Mouse (Mus musculus) liver (tissue): ENCODE data around the gene Dpy19l1.

Experiments used
- DNase-seq: peaks from one replicate; pipeline ENCODE4 v3.0.0-alpha.2; 2020; ENCODE audit warnings: mixed read lengths

Gene Dpy19l1

DNA sequence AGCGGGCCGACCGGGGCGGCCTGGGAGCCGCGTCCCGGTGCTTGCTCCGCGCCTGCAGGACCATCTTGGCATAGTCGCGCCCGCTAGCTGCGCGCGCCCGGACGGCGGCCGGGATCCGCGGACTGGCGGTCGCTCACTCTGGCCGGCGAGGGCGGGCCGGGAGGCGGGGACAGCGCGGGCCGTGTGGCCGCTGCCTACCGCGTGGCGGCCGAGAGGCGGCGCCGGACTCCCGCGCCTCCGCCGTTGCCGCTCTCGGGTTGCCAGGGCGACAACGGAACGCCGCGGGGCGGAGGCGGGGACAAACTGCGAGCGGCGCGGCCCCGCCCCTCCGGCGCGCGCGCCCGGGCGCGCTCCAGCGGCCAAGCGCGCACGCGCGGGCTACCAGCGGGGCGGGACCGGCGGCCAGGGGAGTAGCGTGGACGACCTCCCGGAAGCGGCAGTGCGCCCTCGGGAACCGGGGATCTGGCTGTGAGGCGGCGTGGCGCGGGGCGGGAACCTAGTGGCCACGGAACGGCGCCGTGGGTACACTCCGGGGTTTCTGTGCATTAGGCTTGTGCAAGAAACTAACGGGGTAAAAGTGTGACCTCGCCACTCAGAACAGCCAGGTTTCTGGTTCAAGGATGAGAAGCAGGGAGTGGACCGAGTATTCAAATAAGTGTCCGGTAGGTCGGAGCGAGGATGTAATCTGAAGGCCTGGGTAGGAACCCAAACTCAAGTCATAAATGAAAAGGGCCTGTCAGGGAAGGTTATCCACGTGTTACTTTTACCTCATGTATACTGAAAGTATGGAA is at the start of gene Dpy19l1:
Dpy19l1 (minus strand) TSS at position 74 of the 791 bp plus-strand sequence.
- DNase-seq, result peak; percentile 96

DNA sequence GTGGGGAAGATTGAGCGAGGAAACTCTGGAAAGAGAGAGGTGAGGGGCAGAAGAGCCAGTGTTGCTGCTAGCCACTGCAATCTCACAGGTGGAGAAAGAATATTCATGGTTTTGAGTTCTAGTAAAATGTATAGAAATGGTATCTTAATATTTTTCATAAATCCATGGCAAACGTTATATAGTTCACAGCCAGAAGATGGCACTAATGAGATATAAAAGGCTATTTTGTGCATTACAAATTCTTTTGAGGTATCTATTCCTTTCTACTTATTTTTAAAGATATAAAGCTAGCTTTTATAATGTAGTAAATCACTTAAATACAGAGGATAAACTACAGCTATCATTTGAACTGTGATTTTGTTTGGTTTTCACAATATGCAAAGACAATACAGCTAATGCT is 35.2 kb upstream of the Dpy19l1 start:
- no peak for DNase-seq

DNA sequence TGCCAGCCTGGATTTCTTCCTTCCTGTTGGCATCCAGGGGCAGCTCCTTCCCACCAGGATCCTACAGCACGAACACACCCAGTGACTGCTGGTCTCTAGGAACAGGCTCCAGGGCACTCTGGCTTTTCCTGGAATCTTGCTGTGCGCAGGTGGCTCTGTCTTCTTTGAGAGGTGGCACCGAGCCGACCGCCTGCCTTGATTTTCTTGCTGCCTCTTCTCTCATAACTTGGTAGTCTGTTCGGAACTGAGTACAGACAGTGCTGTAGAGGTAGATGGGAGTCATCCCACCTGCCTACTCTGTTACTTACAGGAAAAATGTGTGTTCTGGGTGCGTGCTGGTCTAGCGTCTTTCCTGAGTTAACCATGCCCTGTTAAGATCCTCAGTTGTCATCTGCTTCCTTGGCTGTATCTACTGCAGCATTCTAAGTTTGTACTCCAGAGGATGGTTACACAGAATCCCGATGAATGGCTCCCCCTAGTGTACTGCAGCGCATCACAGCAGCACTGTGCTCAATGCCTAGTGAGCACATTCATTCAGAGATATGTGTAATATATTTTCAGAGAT is 13.7 kb upstream of the Dpy19l1 start:
- DNase-seq, result peak; percentile 65

DNA sequence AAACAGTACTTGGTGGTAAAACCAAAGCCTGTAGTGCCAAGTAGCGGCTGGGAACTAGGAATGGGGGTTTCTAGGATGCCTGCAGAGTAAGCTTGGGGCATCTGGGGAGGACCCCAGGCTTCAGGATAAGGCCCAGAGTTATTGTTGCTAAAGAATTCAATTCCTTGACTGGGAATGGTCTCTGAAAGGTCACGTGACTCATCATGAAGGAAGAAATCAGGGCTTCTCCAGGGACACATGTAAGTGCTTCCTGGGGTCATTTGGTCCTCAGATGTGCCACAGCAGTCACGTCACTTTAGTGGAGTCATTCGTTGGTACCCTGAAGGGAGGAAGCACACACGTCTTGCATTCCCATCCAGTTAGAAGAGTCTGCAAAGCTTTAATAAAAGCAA is 11.1 kb upstream of the Dpy19l1 start:
- no peak for DNase-seq

DNA sequence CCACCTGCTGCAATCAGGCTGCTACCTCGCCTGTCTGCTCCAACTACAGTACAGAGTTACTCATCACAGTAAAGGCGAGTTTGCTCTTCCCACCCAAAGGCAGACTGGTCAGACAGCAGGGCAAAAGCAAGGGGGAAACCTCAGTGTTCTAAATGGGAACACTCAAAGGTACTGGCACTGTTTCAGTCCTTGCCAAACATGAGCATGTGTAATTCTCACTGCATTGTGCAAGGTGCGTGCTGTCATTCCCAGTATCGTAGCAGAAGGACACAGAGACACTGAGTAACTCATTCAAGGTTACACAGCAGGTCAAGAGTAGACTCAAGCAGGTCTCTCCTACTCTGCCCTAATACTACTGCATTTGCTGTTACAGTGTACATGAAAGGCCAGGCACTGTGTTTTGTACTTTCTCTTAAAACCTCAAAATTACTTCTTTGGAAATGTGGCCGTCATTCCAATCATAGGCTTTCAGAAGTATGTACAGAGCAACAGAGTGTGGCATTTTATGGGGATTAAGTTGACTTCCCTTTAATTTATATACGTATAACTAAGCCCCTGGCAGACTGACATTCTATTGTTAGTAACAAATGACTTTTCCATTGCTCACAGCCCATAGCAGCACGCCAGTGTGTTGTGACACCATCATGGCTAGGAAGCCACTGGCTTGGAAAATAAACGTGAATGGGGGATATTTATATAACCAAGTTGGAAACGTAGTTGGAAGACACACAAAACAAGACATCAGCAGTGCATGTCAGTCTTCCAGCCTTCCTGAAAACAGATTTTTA is 10.5 kb upstream of the Dpy19l1 start:
- DNase-seq, result no peak

DNA sequence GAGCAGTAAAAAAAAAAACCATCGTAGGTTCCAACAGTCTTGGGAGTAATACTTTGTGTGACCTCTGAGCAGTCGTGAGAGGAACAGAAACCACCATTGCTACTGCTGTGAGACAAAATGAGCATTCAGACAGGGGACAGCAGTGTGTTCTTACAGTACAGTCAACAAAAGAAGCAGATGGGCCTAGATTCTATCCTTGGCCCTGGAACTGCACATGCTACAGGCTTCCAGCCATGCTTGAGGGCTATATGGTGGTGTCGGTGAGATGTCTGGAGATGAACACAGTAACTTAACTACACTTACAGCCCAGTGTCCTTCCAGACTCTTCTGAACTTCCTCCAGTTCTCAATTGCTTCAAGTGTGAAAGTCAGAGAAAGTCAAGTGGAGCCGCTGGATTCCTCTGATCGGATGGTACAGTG is 9.2 kb upstream of the Dpy19l1 start:
- DNase-seq, result no peak

DNA sequence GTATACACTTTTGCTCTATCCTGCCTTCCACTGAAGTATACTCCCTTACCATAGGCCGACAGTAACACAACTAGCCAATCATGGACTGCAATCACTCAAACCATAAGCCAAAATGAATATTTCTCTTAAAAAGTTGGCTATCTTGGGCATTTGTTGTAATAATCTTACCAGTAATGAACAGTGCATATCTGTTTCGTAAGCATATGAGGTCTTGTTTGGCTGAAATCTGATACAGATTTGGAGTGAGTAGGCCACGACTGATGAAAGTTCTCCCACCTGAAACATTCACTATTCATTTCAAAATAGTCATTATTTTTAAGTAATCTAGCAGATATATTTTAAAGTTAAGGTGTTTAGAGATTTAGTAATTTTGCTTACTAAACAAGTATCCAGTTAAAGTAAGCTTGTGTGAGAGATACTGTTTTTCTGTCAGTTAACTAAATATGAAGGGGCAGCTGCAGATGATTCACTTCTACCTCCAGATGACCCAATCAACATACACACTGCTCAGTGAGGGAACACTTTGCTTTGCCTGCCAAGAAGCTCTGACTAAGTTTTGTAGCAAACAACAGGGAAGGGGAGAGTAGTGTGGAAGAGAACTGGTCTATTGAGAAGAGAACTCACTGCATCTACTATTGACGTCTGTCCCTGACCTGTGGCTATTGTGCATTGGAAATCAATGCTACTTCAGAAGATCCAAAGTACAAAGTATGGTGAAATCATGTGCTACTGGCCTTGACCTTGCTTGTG is 8.6 kb upstream of the Dpy19l1 start:
- DNase-seq, result no peak

DNA sequence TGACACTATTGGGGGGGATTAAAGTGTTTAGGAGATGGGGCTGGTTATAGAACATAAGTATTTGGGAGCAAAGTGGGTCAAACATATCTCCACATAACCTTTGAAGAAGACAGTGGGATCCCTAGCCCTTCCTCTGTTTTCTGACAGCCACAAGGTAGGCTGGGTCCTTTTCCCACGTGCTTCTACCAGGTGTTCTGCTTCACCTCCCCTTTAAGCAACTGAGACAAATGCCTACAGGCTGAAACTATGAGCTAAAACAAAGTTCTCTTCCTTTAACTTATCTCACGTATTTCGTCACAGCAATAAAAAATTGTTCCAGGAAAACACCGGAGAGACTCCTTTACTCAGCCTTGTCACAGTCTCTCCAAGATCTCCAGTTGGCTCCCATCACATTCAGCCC is 5.9 kb upstream of the Dpy19l1 start:
- no peak for DNase-seq

DNA sequence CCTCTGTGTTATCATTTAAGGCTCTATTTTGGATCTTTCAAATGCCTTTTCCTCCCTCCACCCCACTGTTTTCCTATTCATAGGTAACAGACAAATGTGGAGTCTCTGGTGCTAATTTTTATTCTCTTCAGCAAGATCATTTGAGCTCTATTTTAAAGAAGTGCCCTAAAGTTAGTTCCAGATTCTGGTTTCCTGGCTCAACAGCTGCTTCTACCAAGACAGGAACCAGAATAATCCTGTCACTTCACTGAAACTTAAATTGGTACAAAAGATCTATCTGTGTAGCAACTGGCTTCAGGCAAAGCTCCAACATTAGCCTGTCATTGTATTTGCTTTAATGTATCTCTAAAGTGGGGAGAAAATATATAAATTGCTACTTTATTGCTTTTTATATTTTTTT is 3.6 kb upstream of the Dpy19l1 start:
- no peak for DNase-seq

DNA sequence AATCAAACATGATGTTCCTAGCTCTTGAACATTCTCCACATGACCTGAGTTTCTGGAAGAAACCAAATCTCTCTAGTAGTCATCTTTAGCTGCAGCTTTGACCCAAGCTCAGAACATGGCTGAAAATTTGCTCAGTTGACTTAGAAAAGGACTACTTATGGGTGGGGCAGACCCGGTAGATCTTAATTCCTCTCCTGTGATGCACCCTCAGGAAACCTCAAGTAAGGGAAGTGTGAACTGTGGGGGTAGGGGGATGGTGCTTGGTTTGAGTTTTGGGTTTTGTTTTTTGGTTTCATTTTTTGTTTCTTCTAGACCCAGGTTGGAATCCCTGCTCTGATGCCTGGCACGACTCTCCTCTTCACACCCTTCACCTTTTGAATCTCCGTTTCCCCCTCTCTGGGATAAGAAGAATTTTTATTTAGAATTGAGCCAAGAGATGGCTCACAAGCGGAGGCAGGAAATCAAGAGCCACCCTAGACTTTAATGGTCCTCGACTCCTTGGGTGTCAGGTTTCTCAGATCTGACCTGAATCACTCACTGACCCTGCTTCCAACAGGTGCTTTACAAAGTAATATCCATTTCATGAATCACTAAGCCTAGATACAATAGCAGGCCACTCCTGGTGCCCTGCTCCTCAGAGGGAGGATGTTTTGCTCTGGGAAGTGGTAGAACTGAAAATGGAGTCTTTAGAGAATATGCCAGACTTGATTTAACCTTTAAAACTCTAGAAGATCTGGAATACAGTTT is 2.2 kb upstream of the Dpy19l1 start:
- no peak for DNase-seq

DNA sequence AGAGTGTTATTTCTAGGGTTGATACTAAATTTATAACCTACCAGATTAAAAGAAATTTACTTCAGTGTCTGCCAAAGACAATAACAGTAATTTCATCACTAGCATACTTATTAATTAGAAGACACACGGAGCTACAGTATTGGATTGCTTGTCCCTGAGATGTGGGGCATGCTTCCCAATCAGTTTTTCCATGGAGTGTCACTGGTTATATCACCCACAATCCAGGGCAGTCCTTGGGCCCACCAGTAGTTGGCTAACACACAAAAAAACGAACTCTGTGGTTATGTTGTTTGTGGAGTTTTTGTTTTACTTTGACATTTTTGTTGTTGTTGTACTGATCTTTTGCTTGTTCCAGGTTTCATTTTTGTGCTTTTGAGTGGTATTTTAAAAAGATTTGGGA is 1.4 kb upstream of the Dpy19l1 start:
- DNase-seq, result no peak

DNA sequence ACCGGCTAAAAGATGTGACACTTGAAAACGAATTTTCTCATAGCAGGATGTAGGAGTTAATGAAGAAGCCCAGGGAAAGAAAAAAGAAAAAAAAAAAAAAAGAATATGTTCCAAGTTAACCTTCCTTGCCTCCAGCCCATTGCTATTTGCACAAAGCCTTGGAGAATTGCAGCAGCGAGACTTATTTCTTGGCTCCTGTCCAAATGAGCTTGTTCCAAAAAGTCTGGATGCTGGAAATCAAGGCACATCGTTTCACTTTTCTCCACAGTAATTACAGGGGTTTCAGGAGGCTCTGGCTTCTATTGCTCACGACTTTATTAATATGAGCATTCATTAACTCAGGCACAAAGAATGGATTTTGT is 899 bp upstream of the Dpy19l1 start:
- no peak for DNase-seq

DNA sequence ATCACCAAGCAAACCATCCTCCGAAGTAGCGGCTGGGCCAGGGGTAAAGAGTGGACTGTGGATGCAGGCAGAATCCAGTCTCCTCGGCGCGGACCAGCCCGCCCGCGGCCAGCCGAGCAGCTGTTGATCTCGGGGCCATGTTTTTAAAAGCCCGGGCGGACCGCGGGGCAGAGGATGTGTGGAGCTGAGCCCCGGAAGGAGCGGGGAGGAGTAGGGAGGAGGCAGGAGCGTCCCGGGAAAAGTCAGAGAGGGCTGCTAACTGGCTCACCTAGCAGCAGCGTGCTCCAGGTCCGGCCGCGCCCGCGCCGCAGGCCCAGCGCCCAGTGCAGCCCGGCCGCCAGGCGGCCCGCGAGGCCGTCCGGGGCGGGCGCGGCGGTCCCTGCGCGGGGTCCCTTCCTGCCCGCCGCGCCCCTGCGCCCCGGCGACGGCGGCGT is 352 bp downstream of the Dpy19l1 start:
- peak; percentile 71 for DNase-seq

DNA sequence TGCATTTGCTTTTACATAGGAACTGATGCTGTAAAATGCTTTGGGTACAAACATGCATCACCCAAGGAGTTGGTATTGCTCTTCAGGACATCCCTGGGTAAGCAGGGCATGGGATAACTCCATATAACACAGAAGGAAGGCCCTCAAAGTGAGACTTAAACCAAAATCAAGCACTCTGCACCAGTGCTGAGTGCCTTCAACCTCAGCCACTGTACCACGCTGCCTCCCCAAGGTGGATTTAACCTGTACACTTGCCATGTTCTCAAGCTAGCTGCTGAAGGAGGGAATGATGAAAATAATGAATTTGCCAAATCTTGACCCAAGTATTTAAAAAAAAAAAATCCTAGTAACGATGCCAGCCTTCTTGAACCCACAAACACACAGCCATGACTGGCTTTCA is 1.3 kb downstream of the Dpy19l1 start:
- DNase-seq, result peak; percentile 46

DNA sequence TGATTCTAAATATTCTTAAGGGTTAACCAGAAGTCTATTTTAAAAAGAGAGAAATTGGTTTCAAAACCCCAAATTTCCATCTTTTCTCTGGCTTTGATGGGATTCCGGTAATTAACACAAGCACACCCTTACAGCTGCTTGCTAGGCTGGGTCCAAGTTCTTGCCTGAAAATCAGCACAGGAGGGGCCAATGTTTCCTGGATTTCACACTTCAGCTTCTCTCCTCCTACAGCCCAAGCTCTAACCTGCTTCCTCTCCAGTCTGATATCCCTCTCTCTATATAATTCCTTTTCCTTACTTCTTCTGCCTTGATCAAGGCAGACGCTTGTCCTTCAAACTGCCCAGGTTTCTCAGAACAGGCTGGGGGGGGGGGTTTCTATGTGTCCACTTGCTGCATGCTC is 6.7 kb downstream of the Dpy19l1 start:
- no peak for DNase-seq

DNA sequence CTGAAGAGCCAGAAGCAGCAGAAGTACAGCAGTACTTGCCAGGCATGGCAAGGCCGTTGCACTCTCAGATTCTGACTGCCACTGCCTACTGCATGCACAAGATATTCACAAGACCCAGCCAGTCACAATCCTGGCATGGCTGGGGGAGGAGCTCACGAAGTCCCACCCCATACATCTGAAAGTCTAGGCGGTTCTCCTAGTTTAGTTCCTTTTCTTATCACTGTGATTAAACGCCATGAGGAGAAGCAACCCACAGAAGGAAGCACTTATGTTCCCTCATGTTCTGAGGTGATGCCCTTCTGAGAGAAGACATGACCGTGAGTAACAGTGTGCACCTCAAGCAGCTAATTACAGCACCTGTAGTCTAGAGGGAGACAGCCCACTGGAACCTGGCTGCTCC is 12.4 kb downstream of the Dpy19l1 start:
- peak; percentile 83 for DNase-seq

DNA sequence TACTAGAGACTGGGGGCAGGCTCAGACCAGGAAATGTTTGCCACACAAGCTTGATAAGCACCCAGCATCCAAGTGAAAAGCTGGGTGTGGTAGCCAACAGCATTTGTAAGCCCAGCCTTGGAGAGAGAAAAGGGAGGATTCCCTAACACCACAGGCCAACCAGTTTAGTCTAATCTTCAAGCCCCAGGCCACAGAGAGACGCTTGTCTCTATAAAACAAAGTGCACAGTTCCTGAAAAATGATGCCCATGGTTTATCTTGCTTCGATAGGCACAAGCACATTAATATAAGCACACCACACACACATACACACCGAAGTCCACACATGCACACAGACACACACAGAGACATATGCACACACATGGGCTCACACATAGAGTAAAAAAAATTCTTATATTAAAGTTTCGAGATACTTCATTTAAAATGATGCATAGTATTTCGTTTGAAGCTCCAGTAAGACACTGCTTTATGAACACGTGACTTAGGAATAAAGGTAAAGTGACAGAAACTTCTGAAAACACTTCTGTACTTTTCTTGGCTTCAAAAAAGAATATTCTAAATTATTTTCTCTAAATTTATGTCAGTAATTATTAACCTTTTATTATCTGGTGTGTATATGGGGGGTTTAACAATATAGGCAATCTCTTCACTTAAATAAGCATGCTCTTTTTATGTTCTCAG is 14.4 kb downstream of the Dpy19l1 start:
- DNase-seq, result peak; percentile 81

DNA sequence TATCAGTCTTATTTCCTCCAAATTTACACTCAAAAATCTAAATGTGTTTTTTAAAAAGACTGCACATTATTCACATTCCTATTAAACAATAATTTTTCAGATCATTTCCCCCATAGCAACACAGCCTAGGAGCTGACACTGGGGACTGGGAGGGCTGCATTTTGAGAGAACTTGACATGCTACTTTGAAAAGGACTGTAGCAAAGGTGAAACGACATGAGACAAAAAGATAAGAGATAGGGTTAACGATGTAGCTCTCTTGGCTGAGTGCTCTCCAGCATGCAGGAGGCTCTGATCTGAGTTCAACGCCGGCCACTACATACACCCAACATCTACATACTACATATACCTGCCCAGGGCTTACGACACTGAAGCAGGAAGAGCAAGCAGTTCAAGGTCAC is 20.6 kb downstream of the Dpy19l1 start:
- no peak for DNase-seq

DNA sequence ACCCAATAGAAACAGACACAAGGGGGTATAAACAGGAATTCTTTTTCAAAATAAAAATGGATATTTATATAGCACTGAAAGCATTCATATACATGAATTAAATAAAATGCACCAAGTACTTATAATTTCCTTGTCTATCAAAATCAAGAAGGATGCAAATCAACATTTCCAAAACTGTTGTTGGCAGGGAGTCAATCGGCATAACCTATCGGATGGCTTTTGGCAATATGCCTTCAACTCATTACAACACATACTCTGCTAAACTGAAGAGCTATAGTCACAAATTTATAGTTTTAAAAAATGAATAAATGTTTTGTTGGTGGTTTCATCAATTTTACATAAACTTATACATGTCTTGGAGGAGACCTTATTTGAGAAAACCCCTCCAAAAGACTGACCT is 25.7 kb downstream of the Dpy19l1 start:
- no peak for DNase-seq

DNA sequence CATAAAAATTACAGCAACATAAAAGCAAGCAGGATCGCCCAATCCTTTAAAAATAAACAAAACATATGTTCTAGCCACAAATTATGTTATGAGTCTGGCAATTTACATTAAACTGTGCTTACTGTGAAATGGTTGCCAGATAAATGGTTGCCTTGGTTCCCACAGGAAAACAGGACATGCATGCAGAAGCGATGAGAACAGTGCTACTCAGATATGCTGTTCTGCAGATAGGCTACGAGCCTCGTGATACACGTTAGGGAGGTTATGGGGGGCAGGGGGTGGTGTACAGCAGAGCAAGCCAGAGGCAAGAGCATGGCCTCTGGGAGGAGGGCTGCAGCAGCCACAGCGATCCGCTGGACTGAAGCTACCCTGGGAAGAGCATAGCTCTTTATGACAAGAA is 29.1 kb downstream of the Dpy19l1 start:
- DNase-seq, result no peak

DNA sequence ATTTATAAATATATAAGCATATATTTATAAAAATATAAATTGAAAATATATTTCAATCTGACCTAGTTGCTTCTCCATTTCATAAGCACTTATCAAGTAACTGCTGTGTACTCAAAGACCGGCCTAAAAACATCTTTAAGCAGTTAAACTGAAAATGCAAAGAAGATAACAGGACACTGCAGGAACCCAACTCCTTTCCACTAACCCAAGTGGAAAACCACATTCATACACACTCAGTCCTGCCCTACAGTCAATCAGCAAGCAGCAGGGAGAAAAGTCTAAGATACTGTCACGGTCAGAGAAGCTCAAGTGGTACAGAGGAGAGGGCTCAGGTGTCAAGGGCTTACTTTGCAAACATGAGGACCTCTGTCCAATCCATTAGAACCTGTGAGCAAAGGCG is 30.4 kb downstream of the Dpy19l1 start:
- no peak for DNase-seq

DNA sequence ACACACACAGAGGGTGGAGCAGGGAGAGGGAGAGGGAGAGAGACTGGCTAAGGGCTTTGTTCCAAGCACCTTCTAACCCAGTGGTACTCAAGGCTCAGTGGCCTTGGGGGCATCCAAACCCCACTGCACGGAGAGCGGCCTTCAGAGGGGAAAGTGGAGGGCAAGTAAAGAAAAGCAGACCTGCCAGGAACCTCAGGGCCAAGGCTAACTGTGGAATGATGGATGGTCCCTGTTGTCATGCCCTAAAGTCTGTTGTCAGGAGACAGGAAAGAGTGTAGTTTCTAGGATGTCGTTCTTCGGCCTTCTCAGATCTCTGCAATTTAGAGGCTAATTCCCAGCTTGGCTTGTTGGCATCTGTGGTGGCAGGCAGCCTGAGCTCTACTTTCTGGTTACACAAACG is 32.8 kb downstream of the Dpy19l1 start:
- DNase-seq, result no peak
